Mouse (Mus musculus) gastrocnemius, postnatal 25 days (tissue): ENCODE data around the gene Olfr486. TPM values are rescaled to one million over a fixed set of nuclear protein-coding genes. Genes with fewer than 3 reads are reported as not detected.
"Not testable (repeated sequence)": the region's sequence is repeated elsewhere in the genome, so short reads cannot be mapped to it uniquely, and the experiment has no call there.

Experiments
- DNase-seq: peaks from one replicate; pipeline ENCODE4 v3.0.0; 2022
- long read RNA-seq, 2 experiments: library from polyadenylated mRNA; stranded (forward); transcript quantifications; one replicate each; pipeline ENCODE4 v2.0.0; 2021
- total RNA-seq, 2 experiments: library from RNA; stranded (reverse); gene quantifications; 1 replicate in 1 of 2; 2 replicates in 1 of 2; pipeline ENCODE4 v1.2.3; 2021

Gene Olfr486
- not detected for total RNA-seq
- long read RNA-seq, experiment 1, result 0 reads
- long read RNA-seq, experiment 2, result 0 reads

DNA sequence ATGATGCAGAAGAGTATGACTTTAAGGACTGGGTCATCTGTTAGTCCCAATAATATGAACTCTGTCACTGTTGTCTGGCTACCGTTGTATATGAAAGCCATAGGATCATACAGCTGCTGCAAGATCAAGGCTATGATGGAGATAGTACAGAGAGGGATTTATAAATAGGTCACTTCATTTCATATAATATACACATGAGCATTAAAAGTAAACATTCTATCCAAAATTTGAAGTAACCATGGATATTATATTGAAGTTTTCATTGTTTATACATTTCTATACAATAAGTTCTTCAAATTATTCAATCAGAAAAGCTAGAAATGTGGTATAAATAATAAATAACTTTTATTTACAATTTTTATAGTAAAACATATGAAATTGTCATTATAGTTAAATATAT, at the start of gene Olfr486:
Gene Olfr486, minus strand, starts transcription at position 101 of the 400 bp plus-strand sequence.
- DNase-seq, result not testable (repeated sequence)

DNA sequence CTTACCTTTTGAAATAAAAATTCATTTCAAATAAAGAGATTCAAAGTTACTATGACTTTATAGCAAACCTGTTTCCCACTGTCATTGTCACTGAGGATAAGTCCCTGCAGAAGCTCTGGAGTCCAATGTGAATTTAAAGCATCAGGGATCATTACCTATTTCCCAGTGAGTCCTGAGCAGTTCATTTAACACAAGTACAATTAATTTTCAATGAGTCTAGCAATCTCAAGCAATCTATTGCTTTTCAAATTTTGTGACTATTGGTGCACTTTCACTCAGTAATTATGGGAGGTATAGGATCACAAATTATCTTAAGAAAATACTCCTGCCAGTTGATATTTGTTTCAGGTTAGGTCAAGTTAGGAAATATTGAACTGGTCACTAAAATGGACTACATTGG, 42.0 kb upstream of the Olfr486 start, which contains the start of gene Olfr487:
Gene Olfr487, minus strand, starts transcription at position 101 of the 400 bp plus-strand sequence.
- not testable (repeated sequence) for DNase-seq

DNA sequence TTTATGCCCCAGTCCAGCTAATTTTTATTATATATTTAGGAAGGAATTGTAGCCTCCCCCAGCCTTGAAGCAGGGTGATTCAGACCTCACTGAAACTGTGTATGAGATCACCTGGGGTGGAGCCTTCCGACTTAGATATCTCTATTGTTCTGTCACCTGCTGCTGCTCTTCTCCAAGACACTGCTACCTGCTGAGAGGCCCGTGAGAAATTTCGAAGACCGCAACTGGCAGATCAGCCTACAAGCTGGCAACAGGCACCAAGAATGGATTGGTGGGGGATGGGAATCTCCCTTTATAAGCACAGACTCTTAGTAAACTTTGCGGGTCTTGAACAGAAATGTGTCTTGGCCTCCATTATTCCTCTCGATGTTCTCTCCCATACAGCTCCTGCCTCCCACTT, 24.4 kb upstream of the Olfr486 start:
- no peak for DNase-seq

DNA sequence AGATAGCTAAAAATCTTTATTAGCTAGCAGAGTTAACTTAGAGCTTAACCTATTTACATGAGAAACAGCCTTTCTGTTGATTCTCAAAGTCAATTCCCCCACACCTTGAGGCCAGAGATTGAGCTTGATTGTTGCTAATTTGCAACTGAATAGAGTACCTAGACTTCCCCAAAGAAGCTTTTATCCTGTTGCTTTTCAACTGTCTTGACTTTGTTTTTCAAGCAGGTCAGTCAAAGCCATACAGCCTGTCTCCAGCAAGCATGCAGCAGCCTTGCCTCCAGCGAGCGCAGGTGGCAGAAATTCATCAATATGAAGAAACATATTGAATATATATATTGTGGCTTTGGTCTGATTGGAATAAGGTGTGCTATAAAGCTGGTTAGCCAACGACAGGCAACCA, 23.8 kb upstream of the Olfr486 start:
- not testable (repeated sequence) for DNase-seq

DNA sequence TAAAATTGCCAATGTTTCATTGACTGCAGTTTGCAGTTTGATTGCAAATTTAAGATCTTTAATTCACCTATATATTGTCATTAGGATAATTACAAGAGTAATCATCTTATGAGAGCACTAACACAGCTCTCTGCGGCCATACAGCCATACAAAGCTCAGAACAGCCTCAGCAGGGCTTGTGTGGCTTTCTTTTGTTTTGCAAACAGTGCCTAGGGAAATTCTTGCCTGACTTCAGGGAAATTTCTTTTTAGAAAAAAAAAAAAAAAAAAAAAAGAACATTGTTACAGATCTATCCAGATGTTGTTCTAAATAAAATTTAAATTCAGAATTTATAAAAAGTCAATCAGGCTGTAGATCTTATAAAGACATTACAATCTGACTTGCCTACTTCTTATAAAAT, 20.2 kb upstream of the Olfr486 start:
- not testable (repeated sequence) for DNase-seq

DNA sequence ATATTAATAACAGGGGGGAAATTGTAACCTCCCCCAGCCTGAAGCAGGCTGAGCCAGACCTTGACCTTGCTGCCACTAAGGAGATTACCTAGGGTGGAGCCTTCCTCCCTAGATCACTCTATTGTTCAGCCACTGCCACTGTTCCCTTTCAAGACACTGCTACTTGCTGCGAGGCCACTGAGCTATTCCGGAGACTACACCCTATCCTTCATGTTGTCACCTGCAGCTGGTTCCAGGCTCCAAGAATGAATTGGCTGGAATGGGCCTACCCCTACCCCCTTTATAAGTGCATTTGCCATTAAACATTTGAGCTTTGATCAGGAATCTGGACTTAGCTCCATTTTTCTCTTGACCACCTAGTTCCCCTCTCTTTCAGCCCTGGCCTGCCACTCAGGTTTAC, 18.7 kb upstream of the Olfr486 start:
- not testable (repeated sequence) for DNase-seq

DNA sequence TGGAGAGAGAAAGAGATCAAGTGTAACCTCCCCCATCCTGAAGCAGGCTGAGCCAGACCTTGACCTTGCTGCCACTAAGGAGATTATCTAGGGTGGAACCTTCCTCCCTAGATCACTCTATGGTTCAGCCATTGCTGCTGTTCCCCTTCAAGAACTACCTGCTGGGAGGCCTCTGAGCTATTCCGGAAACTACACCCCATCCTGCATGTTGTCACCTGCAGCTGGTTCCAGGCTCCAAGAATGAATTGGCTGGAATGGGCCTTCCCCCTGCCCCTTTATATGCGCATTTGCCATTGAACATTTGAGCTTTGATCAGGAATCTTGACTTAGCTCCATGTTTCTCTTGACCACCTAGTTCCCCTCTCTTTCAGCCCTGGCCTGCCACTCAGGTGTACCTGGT, 12.7 kb upstream of the Olfr486 start:
- DNase-seq, result not testable (repeated sequence)

DNA sequence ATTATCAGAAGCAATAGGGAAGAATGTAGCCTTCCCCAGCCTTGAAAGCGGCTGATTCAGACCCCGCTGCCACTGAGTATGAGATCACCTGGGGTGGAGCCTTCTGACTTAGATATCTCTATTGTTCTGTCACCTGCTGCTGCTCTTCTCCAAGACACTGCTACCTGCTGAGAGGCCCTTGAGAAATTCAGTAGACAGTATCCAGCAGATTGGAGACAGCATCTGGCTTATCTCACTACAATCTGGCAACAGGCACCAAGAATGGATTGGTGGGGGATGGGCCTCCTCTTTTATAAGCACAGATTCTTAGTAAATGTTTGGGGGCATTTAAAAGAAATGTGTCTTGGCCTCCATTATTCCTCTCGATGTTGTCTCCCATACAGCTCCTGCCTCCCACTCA, 11.9 kb upstream of the Olfr486 start:
- not testable (repeated sequence) for DNase-seq

DNA sequence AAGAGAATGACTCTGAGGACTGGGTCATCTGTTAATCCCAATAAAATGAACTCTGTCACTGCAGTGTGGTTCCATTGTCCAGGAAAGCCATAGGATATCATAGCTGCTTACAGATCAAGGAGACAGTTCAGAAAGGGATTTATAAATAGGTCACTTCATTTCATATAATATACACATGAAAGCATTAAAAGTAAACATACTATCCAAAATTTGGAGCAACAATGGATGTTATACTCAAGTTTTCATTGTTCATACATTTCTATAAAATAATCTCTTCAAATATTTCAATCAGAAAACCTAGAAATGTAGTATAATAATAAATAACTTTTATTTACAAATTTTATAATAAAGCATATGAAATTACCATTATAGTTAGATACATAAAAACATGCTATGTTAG, 12.8 kb downstream of the Olfr486 start, which contains the start of gene Olfr485:
Gene Olfr485, minus strand, starts transcription at position 101 of the 400 bp plus-strand sequence.
- DNase-seq, result no peak

DNA sequence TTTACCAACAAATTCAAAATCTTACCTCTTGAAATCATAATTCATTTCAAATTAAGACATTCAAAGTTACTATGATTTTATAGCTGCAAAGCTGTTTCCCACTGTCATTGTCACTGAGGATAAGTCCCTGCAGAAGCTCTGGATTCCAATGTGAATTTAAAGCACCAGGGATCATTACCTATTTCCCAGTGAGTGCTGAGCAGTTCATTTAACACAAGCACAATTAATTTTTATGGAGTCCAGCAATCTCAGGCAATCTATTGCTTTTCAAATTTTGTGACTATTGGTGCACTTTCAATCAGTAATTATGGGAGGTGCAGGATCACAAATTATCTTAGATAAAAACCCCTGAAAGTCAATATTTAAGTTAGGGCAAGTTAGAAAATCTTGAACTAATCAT, 45.2 kb downstream of the Olfr486 start, which contains the start of gene Olfr484:
Gene Olfr484, minus strand, starts transcription at position 101 of the 400 bp plus-strand sequence.
- DNase-seq, result no peak

Other genes starting within 250 kb of the Olfr486 start
- gene Olfr473, start 242.3 kb downstream of the Olfr486 start, total RNA-seq, result not detected
- not detected for gene Olfr474, start 218.1 kb downstream of the Olfr486 start, total RNA-seq
- gene Olfr476, start 207.9 kb downstream of the Olfr486 start, total RNA-seq, result not detected
- not detected for gene Olfr477, start 186.0 kb downstream of the Olfr486 start, total RNA-seq
- gene Olfr478, start 138.8 kb downstream of the Olfr486 start, total RNA-seq, result not detected
- gene Olfr479, start 122.0 kb downstream of the Olfr486 start, total RNA-seq, result not detected
- not detected for gene Olfr480, start 105.4 kb downstream of the Olfr486 start, total RNA-seq
- not detected for gene Olfr481, start 92.9 kb downstream of the Olfr486 start, total RNA-seq
- under 1 TPM; 0.46 to 0.61 TPM for gene Olfr482, start 75.2 kb downstream of the Olfr486 start, total RNA-seq
- not detected for gene Olfr483, start 71.9 kb downstream of the Olfr486 start, total RNA-seq
- not detected for gene Olfr484, start 45.3 kb downstream of the Olfr486 start, total RNA-seq
- gene Olfr485, start 12.9 kb downstream of the Olfr486 start, total RNA-seq, result not detected
- not detected for gene Olfr487, start 41.9 kb upstream of the Olfr486 start, total RNA-seq
- gene Olfr488, start 85.6 kb upstream of the Olfr486 start, total RNA-seq, result not detected
- gene Olfr490, start 116.2 kb upstream of the Olfr486 start, total RNA-seq, result not detected
- not detected for gene Olfr491, start 140.7 kb upstream of the Olfr486 start, total RNA-seq
- gene Olfr492, start 150.9 kb upstream of the Olfr486 start, total RNA-seq, result not detected
- not detected for gene Olfr493, start 174.2 kb upstream of the Olfr486 start, total RNA-seq
- not detected for gene Olfr494, start 192.6 kb upstream of the Olfr486 start, total RNA-seq
- gene Olfr495, start 220.4 kb upstream of the Olfr486 start, total RNA-seq, result not detected
- gene Olfr497, start 247.7 kb upstream of the Olfr486 start, total RNA-seq, result not detected